Mouse (Mus musculus) heart, postnatal 0 days (tissue): ENCODE results near the gene Abca5.

Experiments used
- CTCF ChIP-seq: IDR thresholded peaks from 2 replicates; pipeline ENCODE4 v1.5.1; 2016; ENCODE audit warnings: antibody characterized with exemption, control low read depth, low read depth
- EP300 ChIP-seq: IDR thresholded peaks from 2 replicates; pipeline ENCODE4 v1.6.1; 2016; ENCODE audit warnings: antibody characterized with exemption, low read depth

DNA sequence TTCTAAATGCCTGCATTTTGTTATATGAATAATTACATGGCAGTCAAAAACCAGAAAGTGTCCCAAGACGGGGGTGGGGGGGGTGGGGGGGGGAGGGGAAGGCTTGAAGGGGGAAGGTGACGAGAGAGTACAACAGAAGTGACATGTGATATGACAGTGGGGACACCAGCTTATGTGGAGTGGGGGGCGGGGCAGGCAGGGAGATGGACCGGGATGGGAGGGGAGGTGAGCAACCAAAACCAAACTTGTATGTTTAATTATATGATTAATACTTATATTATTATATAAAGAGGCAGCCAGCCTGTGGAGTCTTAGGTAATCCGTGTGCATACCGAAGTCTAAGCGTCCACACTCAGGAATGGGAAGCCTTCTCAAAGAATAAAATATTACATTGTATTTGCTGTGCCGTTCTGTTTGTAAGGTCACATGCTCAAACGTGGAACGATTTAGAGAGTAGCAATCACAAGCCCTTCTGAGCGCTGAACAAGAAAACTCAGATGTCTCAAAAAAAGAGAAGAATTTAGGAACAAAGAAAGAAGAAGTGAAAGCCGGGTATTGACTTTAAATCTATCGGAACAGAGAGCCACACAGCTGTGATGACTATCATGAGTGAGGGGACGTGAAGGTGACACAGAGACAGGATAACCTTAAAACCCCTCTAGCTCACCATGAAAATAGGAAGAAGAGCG, 34.9 kb upstream of the Abca5 start:
- TF ChIP-seq CTCF (no peak), EP300 (no peak)
